11 mouse cellular contexts compared by ENCODE assay signal in the genomic region with DNA sequence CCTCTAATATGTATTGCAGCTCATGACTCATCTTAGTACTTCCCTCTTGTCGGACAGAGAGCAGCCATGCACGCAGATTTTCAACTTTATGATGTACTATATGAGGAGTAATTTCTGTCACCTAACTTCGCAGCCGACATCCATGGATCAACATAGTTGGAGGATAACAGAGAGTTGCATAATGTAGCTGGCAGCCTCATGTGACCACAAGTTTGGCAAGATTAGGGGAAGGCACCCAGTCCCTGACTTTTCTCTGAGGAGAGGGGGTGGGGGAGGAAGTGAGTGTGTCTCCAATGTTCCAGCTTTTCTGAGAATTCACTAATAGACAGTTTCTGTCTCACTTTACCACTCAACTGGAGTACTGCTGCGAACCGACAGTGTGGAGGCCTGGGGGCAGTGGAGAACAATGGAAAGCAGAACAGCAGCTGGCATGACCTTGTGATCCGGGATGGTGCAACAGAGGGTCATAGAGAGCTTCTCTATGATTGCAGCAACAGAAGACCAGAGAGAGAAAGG.
DNase-seq lines count a peak whose midpoint lies in the region; ATAC-seq and TF ChIP-seq lines count a peak whose summit lies in the region.
"Had no signal": no experiment of that assay in that cellular context is flagged by ENCODE, and none has a peak within 500 bp of the region (broad histone marks: within the 10 kb centered on the region; RNA-seq: fewer than 3 reads in every experiment).

No protein-coding gene starts in this region.

- peak; percentile 91 for DNase-seq in heart, adult 11 months
- no peak for DNase-seq in heart, postnatal 10 days
- DNase-seq in Patski (ENCODE audit: low read depth, low spot score): peak; percentile 20
- no peak for DNase-seq in thymus, postnatal 10 days (ENCODE audit: low spot score in 2 of 2)
- no peak for DNase-seq in kidney, adult 9 months
- no peak for DNase-seq in embryo, embryonic 10.5 days (ENCODE audit: low spot score)
- DNase-seq: gastrocnemius, postnatal 14 days had no signal

- in situ Hi-C loops in Patski (cut with MboI; ENCODE audit: low pct_unique_long_range_greater_than_20kb): no loop called here

- H3K4me2 ChIP-seq in liver, embryonic 15.5 days: no peak overlapping the region
- H3K4me2 ChIP-seq: embryonic facial prominence, embryonic 12.5 days had no signal

- H3K4me1 ChIP-seq in liver, embryonic 15.5 days (replicated peaks): no peaks in the 10 kb centered on the region
- H3K4me1 ChIP-seq: embryonic facial prominence, embryonic 12.5 days had no signal

- H3K36me3 ChIP-seq in liver, embryonic 15.5 days (replicated peaks): no peaks in the 10 kb centered on the region
- H3K36me3 ChIP-seq: embryonic facial prominence, embryonic 12.5 days had no signal

- H3K9ac ChIP-seq in liver, embryonic 15.5 days: no peak overlapping the region
- H3K9ac ChIP-seq: embryonic facial prominence, embryonic 12.5 days had no signal

- WGBS in liver, embryonic 15.5 days (ENCODE audit: insufficient replicate concordance): 43% methylated on average over 7 of the region's 7 CpGs

- TF ChIP-seq CTCF in Patski (IDR thresholded peaks at IDR 0.05): no peak

- H3K27ac ChIP-seq in liver, embryonic 15.5 days (replicated peaks): no peak overlapping the region
- H3K27ac ChIP-seq: embryonic facial prominence, embryonic 12.5 days had no signal

- CTCF ChIA-PET in Patski (lab: Charles Lee): interaction anchor here (1.0 to 1.2 kb wide), 4 partner anchors 8 to 30 kb away, joined by 3 to 5 read pairs (median 4); no protein-coding TSS in a partner anchor

- no peak overlapping the region for H3K4me3 ChIP-seq in liver, embryonic 15.5 days (replicated peaks)
- H3K4me3 ChIP-seq: embryonic facial prominence, embryonic 12.5 days had no signal

- H3K27me3 ChIP-seq in Patski: no peaks in the 10 kb centered on the region
- H3K27me3 ChIP-seq in liver, embryonic 15.5 days: no peaks in the 10 kb centered on the region
- H3K27me3 ChIP-seq: embryonic facial prominence, embryonic 12.5 days had no signal

- POLR2A ChIA-PET in Patski (lab: Charles Lee): interaction anchor here (0.5 to 1.3 kb wide), 3 partner anchors 13 to 23 kb away, joined by 3 read pairs; no protein-coding TSS in a partner anchor

- ATAC-seq in Patski: peak; percentile 79
- peak; percentile 40; the same call in 1 of the 2 replicates for ATAC-seq in liver, embryonic 15.5 days (ENCODE audit: insufficient read depth)
- ATAC-seq in megakaryocyte-erythroid progenitor cell, adult 5-6 weeks (replicated peaks; ENCODE audit: low FRiP score, low TSS enrichment, poor library complexity, severe bottlenecking): peak; percentile 34; the same call in 1 of the 2 replicates
- ATAC-seq: inflammation-experienced regulatory T-cells, adult 6 months had no signal

- H3K9me3 ChIP-seq in liver, embryonic 15.5 days (replicated peaks): no peaks in the 10 kb centered on the region
- H3K9me3 ChIP-seq: embryonic facial prominence, embryonic 12.5 days had no signal

- intact Hi-C loops in heart, postnatal 10 days (cut with DNase I): no loop called here

Comparison
In these comparisons a context has a peak if more than half of its experiments do, and no peak if none do; other contexts are left out.
1. DNase-seq: peak in heart, adult 11 months (single experiment) and Patski (single experiment); none in heart, postnatal 10 days (0 of 2), thymus, postnatal 10 days (0 of 2), kidney, adult 9 months (single experiment) and embryo, embryonic 10.5 days (single experiment).
2. Peak in every context shown above with its lines, with median percentiles within 50 percentile points of each other: ATAC-seq.